Mouse (Mus musculus) midbrain, embryonic 16.5 days (tissue): ENCODE measurements around the gene Otud4. TPM values are rescaled to one million over a fixed set of nuclear protein-coding genes. Genes with fewer than 3 reads are reported as not detected.
A peak's percentile ranks its signal among the peaks of the same experiment; 100 is the strongest.
"Not testable (repeated sequence)": the region's sequence is repeated elsewhere in the genome, so short reads cannot be mapped to it uniquely, and the experiment has no call there.

ENCODE experiments used
- ATAC-seq: fragments of 200-750 bp; cut with Nextera tagmentation; 2 replicates; pipeline ENCODE4 v1.8.0; 2017; ENCODE audit warnings: moderate TSS enrichment
- H3K27ac ChIP-seq: fragments of 300-500 bp; sonication (generic); 2 replicates; pipeline ENCODE4 v1.5.1; 2014; ENCODE audit warnings: mild to moderate bottlenecking, low read length, mixed read lengths
- H3K27me3 ChIP-seq: fragments of 300-500 bp; sonication (generic); 2 replicates; pipeline ENCODE4 v1.6.1; 2014; ENCODE audit warnings: low read depth, low read length, mixed read lengths; ENCODE audit not compliant: control insufficient read depth, insufficient read depth
- H3K36me3 ChIP-seq: fragments of 300-500 bp; sonication (generic); 2 replicates; pipeline ENCODE4 v1.6.1; 2014; ENCODE audit warnings: mild to moderate bottlenecking, low read length, moderate library complexity, mixed read lengths; ENCODE audit not compliant: control insufficient read depth, insufficient read depth
- H3K4me1 ChIP-seq: fragments of 300-500 bp; sonication (generic); 2 replicates; pipeline ENCODE4 v1.6.1; 2014; ENCODE audit warnings: mild to moderate bottlenecking, low read length, mixed read lengths; ENCODE audit not compliant: control insufficient read depth, insufficient read depth
- H3K4me2 ChIP-seq: fragments of 300-500 bp; sonication (generic); 2 replicates; pipeline ENCODE4 v1.6.1; 2014; ENCODE audit warnings: mild to moderate bottlenecking, low read length, mixed read lengths
- H3K4me3 ChIP-seq: fragments of 300-500 bp; sonication (generic); 2 replicates; pipeline ENCODE4 v1.5.1; 2014; ENCODE audit warnings: low read depth, mild to moderate bottlenecking, low read length, moderate library complexity, mixed read lengths
- H3K9ac ChIP-seq: fragments of 300-500 bp; sonication (generic); 2 replicates; pipeline ENCODE4 v1.6.1; 2014; ENCODE audit warnings: low read depth, low read length, mixed read lengths
- H3K9me3 ChIP-seq: fragments of 300-500 bp; sonication (generic); replicated peaks from 2 replicates; pipeline ENCODE4 v1.6.1; 2014; ENCODE audit warnings: mild to moderate bottlenecking, low read length, mixed read lengths; ENCODE audit not compliant: control insufficient read depth, poor library complexity, severe bottlenecking
- WGBS: fragments of 180-500 bp; shearing (Covaris S2); extraction: QIAGEN DNeasy Blood & Tissue Kit; methylation state at CpG from one replicate; pipeline ENCODE4 v1.1.7; 2014; 5-methylcytosine and 5-hydroxymethylcytosine counted together
- polyA plus RNA-seq: library from polyadenylated mRNA; unstranded; fragments of >200 nt; fragmentation: Nextera tagmentation; extraction: Ambion mirVana; gene quantifications from 2 replicates; pipeline ENCODE4 v1.2.1, GENCODE M21; 2015

Gene Otud4
- polyA plus RNA-seq: 9.7 and 10.2 TPM in 2 replicates

- Histone ChIP-seq H3K36me3 (peaks cover 3% of the 10 kb centered on the region; the same call in 1 of the 2 replicates), H3K4me1 (peaks cover 31% of the 10 kb centered on the region), H3K4me2 (peak within 1 kb of the TSS; percentile 88), H3K9ac (peak within 1 kb of the TSS; percentile 92), H3K27me3 (no peaks in the 10 kb centered on the region), H3K27ac (peak within 1 kb of the TSS; percentile 88), H3K4me3 (peak within 1 kb of the TSS; percentile 93), H3K9me3 (no peaks in the 10 kb centered on the region)
- WGBS: under 1% methylated on average over 92 of the region's 103 CpGs
- peak; percentile 82 for ATAC-seq
These were observed at the start of gene Otud4 for GRCm38 (mm10) chr8:79639586-79640451. Gene Otud4 (plus strand): TSS chr8:79639618.

GRCm38 (mm10) chr8:79600962-79601361, 38.5 kb upstream of the Otud4 start:
- Histone ChIP-seq H3K4me2 (no peak overlapping the region), H3K27ac (no peak overlapping the region), H3K27me3 (no peaks in the 10 kb centered on the region), H3K9me3 (no peaks in the 10 kb centered on the region), H3K9ac (no peak overlapping the region), H3K4me3 (no peak overlapping the region), H3K36me3 (no peaks in the 10 kb centered on the region), H3K4me1 (no peaks in the 10 kb centered on the region)
- ATAC-seq: no peak
- 89% methylated on average over 1 of the region's 1 CpGs for WGBS

- not testable (repeated sequence) for H3K4me1 ChIP-seq, H3K4me2 ChIP-seq, H3K36me3 ChIP-seq, H3K27me3 ChIP-seq, H3K4me3 ChIP-seq, ATAC-seq, H3K9ac ChIP-seq, H3K27ac ChIP-seq, H3K9me3 ChIP-seq
- WGBS: 50% methylated on average over 2 of the region's 2 CpGs
These were observed 36.2 kb upstream of the Otud4 start for GRCm38 (mm10) chr8:79603204-79603603.

- Histone ChIP-seq H3K9ac (no peak overlapping the region), H3K27me3 (no peaks in the 10 kb centered on the region), H3K27ac (no peak overlapping the region), H3K4me1 (no peaks in the 10 kb centered on the region), H3K9me3 (no peaks in the 10 kb centered on the region), H3K4me2 (no peak overlapping the region), H3K4me3 (no peak overlapping the region), H3K36me3 (no peaks in the 10 kb centered on the region)
- ATAC-seq: no peak
These were observed 33.2 kb upstream of the Otud4 start for GRCm38 (mm10) chr8:79606225-79606624.

- Histone ChIP-seq H3K4me1 (no peaks in the 10 kb centered on the region), H3K9me3 (no peaks in the 10 kb centered on the region), H3K27me3 (no peaks in the 10 kb centered on the region), H3K4me2 (no peak overlapping the region), H3K9ac (no peak overlapping the region), H3K4me3 (no peak overlapping the region), H3K27ac (no peak overlapping the region), H3K36me3 (no peaks in the 10 kb centered on the region)
- ATAC-seq: no peak
- WGBS: 92% methylated on average over 5 of the region's 5 CpGs
These were observed 32.6 kb upstream of the Otud4 start for GRCm38 (mm10) chr8:79606751-79607300.

GRCm38 (mm10) chr8:79608701-79609100, 30.7 kb upstream of the Otud4 start:
- no peak overlapping the region for H3K27ac ChIP-seq
- no peaks in the 10 kb centered on the region for H3K4me1 ChIP-seq
- H3K4me2 ChIP-seq: no peak overlapping the region
- H3K27me3 ChIP-seq: no peaks in the 10 kb centered on the region
- no peaks in the 10 kb centered on the region for H3K9me3 ChIP-seq
- ATAC-seq: no peak
- H3K4me3 ChIP-seq: no peak overlapping the region
- WGBS: 83% methylated on average over 3 of the region's 3 CpGs
- H3K9ac ChIP-seq: no peak overlapping the region
- H3K36me3 ChIP-seq: no peaks in the 10 kb centered on the region

GRCm38 (mm10) chr8:79610268-79610667, 29.1 kb upstream of the Otud4 start:
- H3K9me3 ChIP-seq: no peaks in the 10 kb centered on the region
- no peak overlapping the region for H3K4me2 ChIP-seq
- no peaks in the 10 kb centered on the region for H3K4me1 ChIP-seq
- H3K36me3 ChIP-seq: no peaks in the 10 kb centered on the region
- H3K27me3 ChIP-seq: no peaks in the 10 kb centered on the region
- ATAC-seq: no peak
- H3K27ac ChIP-seq: no peak overlapping the region
- H3K9ac ChIP-seq: no peak overlapping the region
- no peak overlapping the region for H3K4me3 ChIP-seq

GRCm38 (mm10) chr8:79612298-79612697, 27.1 kb upstream of the Otud4 start:
- Histone ChIP-seq H3K4me2 (no peak overlapping the region), H3K4me1 (no peaks in the 10 kb centered on the region), H3K9me3 (no peaks in the 10 kb centered on the region), H3K4me3 (no peak overlapping the region), H3K27me3 (no peaks in the 10 kb centered on the region), H3K9ac (no peak overlapping the region), H3K27ac (no peak overlapping the region), H3K36me3 (no peaks in the 10 kb centered on the region)
- peak; percentile 8; the same call in 1 of the 2 replicates for ATAC-seq
- WGBS: 52% methylated on average over 6 of the region's 6 CpGs

- Histone ChIP-seq H3K36me3 (no peaks in the 10 kb centered on the region), H3K9ac (no peak overlapping the region), H3K9me3 (no peaks in the 10 kb centered on the region), H3K27ac (no peak overlapping the region), H3K4me2 (no peak overlapping the region), H3K4me1 (no peaks in the 10 kb centered on the region), H3K27me3 (no peaks in the 10 kb centered on the region), H3K4me3 (no peak overlapping the region)
- no peak for ATAC-seq
- 42% methylated on average over 5 of the region's 5 CpGs for WGBS
These were observed 26.5 kb upstream of the Otud4 start for GRCm38 (mm10) chr8:79612965-79613364.
